Mouse (Mus musculus) olfactory bulb, adult 2 months (tissue): Measurements from ENCODE around the gene Casp2. TPM values are rescaled to one million over a fixed set of nuclear protein-coding genes. Genes with fewer than 3 reads are reported as not detected.
A peak's percentile ranks its signal among the peaks of the same experiment; 100 is the strongest.

Experiments
- H3K27ac ChIP-seq: fragments of 200-500 bp; 2 replicates; pipeline ENCODE4 v1.5.1; 2012; ENCODE audit warnings: low read depth, low read length; ENCODE audit not compliant: insufficient read depth
- H3K4me1 ChIP-seq: fragments of 200-500 bp; 2 replicates; pipeline ENCODE4 v1.6.1; 2012; ENCODE audit warnings: low read length; ENCODE audit not compliant: control insufficient read depth, insufficient read depth
- H3K4me3 ChIP-seq: fragments of 200-500 bp; 2 replicates; pipeline ENCODE4 v1.5.1; 2012; ENCODE audit warnings: mild to moderate bottlenecking, low read depth, low read length, moderate library complexity; ENCODE audit not compliant: insufficient read depth
- CTCF ChIP-seq: fragments of 200-500 bp; IDR thresholded peaks from 2 replicates; pipeline ENCODE4 v1.5.1; 2012; ENCODE audit warnings: low read depth, mild to moderate bottlenecking, low read length, moderate library complexity; ENCODE audit not compliant: insufficient read depth
- POLR2A ChIP-seq: fragments of 200-500 bp; IDR thresholded peaks from 2 replicates; pipeline ENCODE4 v1.6.1; 2012; ENCODE audit warnings: mild to moderate bottlenecking, low read depth, low read length, moderate library complexity; ENCODE audit not compliant: insufficient read depth
- WGBS: fragments of 180-500 bp; shearing (Covaris S2); methylation state at CpG from one replicate; pipeline ENCODE4 v1.1.7; 2018; 5-methylcytosine and 5-hydroxymethylcytosine counted together
- polyA plus RNA-seq: library from polyadenylated mRNA; stranded (reverse); fragments of >200 nt; gene quantifications from 2 replicates; pipeline ENCODE4 v1.2.4, GENCODE M21; 2012; ENCODE audit warnings: low replicate concordance; ENCODE audit not compliant: missing spikeins, insufficient read depth, insufficient read length

Gene Casp2
- polyA plus RNA-seq, 1 experiment, result not detected

DNA sequence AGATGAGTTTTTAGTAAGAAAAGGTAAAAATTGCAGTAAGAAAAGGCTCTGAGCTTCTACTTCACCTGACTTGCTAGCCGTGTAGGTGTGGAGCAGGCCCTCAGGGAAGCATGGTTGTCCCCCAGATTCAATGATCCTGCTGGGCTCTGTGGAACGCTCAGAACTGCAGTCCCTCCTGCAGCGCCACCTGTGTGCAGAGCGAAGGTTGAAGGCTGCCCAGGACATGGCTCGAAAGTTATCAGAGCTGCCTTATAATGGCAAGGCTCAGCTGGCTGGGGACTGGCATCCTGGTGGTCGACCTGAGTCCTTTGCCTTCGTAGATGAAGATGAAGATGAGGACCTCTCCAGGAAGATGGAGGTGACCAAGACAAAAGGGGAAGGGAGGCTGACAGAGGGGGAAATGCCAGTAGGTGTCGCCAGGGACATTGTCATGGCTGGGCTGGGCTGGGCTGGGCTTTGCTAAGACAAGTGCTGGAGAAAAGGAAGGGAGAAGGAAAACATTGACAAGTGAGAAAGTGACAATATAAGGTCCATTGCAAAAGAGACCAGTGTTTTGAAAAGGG is 45.1 kb downstream of the Casp2 start:
- H3K4me3 ChIP-seq, result no peak overlapping the region
- no peak overlapping the region for H3K27ac ChIP-seq
- H3K4me1 ChIP-seq, result no peaks in the 10 kb centered on the region
- TF ChIP-seq CTCF (no peak), POLR2A (no peak)
- WGBS, result 54% methylated on average over 8 of the region's 8 CpGs

DNA sequence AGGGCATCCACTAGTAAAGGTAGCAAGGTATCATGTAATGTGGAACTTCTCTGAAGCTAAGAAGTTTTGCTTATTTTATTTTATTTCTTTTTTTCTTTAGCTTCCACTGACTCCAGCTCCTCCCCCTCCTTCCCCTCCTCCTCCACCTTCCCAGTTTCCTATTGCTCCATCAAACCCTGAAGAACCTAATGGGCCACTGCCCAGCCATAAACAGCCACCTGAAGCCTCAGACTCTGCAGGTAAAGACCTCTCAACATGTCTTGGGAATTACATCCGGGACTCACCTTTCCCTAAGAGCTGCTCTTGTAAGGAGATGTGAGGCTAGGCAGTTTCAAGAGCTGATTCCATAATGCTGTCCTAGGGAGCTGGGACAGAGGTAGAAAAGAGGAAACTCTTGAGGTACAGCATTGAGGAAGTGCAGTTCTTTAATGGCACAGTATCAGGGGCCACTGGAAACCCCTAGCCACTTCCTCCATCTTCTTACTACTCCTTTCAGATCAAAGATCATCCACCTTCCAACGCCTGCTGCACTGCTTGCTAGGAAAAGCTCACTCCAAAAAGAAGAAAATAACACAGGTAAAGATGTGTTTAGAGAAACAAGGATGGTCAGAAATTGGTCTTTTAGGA is 45.8 kb downstream of the Casp2 start:
- no peak overlapping the region for H3K27ac ChIP-seq
- WGBS, result 95% methylated on average over 2 of the region's 2 CpGs
- TF ChIP-seq POLR2A, result no peak
- no peak for TF ChIP-seq CTCF
- no peaks in the 10 kb centered on the region for H3K4me1 ChIP-seq
- no peak overlapping the region for H3K4me3 ChIP-seq

DNA sequence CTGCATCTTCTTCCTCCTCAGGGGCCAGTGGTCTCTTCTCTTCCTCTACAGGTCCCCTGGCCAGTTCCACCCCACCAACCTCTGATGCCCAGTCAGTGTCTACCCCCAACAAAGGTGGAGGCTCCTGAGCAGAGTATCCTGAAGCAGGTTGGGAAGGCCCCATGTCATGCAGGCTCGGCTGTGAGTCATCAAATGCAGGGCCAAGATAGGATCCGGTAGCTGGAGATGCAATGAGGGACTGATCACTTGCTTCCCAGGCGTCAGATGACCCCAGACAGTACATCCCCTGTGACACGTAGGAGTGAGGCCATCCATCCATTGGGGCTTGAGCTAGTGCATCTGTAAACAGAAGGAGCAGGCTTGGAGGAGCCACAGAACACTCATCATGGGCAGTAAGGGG is 53.5 kb downstream of the Casp2 start:
- TF ChIP-seq CTCF (no peak), POLR2A (no peak)
- H3K27ac ChIP-seq, result no peak overlapping the region
- WGBS, result 76% methylated on average over 4 of the region's 4 CpGs
- H3K4me3 ChIP-seq, result no peak overlapping the region
- peaks cover 24% of the 10 kb centered on the region for H3K4me1 ChIP-seq

DNA sequence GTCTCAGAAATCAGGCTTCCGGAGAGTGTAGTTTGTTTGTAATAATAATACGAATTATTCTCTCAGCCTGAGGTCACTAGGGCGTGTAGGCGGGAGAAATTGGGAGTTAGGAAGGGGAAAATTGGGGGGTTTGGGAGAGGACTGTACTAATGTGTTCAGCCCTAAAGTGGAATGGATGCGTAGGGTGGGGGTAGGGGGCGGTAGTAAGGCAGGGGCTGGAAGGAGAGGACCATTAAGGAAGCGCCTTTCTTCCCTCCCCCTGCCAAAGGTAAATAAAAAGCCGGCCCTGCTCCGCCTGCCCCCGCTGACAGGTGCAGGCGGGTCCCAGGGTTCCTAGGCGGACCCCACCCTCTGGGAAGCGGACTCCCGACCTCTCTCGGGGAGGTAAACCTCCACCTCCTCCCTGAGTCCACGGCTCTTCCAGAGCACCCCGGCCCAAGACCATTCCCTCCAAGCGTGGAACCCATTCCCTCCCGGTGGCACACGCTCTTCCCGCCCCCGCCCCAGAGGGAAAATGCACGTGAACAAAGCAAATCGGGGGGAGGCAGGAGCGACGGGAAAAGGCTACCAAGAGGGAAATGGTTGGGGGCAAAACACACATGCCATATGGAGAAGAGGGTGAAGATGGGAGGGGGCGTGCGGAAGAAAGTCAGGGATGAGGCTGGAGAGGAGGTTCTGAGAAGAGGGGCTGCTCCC is 58.7 kb downstream of the Casp2 start:
- Histone ChIP-seq H3K4me3 (peak overlapping the region; percentile 85), H3K4me1 (peaks cover 12% of the 10 kb centered on the region), H3K27ac (peak overlapping the region; percentile 96)
- under 1% methylated on average over 27 of the region's 28 CpGs for WGBS
- TF ChIP-seq POLR2A (0 out of 2 replicates have a peak, but pooled peaks have one; percentile 43), CTCF (no peak)

DNA sequence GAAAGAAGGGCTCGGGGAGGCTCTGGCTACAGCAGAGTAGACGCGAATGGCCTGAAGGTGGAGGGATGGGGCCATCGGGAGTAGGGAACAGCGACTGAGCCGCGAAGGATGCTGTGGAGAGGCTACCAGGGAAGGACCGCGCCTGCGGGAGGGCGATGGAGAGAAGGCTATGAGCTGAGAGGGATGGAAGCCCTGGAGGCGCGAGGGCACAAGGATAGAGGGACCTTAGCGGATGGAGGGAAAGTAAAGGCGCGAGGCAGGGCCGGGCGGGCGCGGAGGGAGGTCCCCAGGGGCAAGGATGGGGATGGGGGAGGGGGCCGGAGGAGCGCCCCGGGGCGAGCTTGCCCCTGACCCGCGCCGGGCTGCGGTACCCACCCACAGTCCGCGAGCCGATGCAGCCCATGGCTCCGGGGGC is 59.3 kb downstream of the Casp2 start:
- 2% methylated on average over 25 of the region's 32 CpGs for WGBS
- H3K4me1 ChIP-seq, result peaks cover 12% of the 10 kb centered on the region
- H3K27ac ChIP-seq, result peak overlapping the region; percentile 96
- peak overlapping the region; percentile 85 for H3K4me3 ChIP-seq
- TF ChIP-seq CTCF, result no peak
- TF ChIP-seq POLR2A, result no peak

DNA sequence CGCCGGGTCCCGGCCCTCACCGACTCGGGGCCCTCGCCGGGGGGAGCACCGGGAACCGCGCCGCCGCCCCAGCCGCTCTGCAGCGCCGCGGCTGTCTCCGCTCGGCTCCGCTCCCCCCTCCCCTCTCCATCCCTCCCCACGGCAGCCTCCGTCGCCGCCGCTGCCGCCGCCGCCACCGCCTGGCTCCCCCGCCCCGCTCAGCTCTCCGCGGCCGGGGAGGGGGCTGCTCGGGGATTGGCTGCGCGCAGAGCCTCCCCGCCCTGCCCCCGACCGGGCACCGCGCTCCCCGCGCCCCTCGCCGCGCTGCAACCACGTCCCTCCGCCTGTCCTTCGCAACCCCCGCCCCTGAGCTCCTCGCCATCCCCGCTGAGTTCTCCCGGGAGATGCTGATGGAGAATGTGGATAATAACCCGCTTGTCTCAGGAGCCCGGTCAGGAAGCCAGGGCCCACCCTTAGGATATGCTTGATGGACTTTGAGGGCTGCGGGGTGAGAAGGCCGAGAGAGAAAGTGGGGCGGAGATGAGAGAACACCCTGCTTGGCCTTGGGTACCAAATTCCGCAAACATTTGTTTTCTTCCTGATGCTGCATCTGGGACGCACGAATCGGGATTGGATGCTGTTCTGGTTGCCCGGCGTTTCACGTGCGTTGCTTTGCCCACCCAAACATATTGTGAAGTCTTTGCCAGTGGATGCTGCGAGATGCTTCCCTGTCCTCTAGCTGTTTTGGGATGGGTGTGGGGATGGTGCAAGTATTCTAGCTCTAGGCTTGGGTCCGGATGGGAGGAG is 59.9 kb downstream of the Casp2 start, which contains the start of gene Fam131b:
Gene Fam131b, minus strand, starts transcription at position 162 of the 786 bp plus-strand sequence.
- peak; percentile 43 for TF ChIP-seq POLR2A
- no peak for TF ChIP-seq CTCF
- peak within 1 kb of the TSS; percentile 85 for H3K4me3 ChIP-seq
- peaks cover 12% of the 10 kb centered on the region for H3K4me1 ChIP-seq
- peak within 1 kb of the TSS; percentile 96 for H3K27ac ChIP-seq
- WGBS, result under 1% methylated on average over 64 of the region's 68 CpGs

DNA sequence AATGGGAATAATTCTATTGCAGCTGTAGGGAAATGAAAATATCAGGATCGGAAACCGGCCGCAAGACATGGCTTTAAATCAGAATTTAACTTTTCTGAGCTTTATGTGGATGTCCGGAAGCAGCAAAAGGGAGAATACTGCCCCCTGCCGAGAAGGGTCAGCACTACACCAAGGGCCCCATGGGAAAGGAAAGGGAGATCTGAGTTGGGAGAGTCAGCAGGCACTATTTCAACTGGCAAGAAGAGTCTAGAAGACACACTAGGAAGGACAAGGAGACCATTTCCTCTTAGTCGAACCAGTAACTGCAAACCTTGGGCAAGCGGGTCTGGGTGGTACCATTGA is 60.5 kb downstream of the Casp2 start:
- peaks cover 12% of the 10 kb centered on the region for H3K4me1 ChIP-seq
- peak overlapping the region; percentile 91; the same call in 1 of the 2 replicates for H3K27ac ChIP-seq
- 3% methylated on average over 7 of the region's 7 CpGs for WGBS
- peak overlapping the region; percentile 85 for H3K4me3 ChIP-seq
- peak; percentile 49 for TF ChIP-seq CTCF
- no peak for TF ChIP-seq POLR2A

DNA sequence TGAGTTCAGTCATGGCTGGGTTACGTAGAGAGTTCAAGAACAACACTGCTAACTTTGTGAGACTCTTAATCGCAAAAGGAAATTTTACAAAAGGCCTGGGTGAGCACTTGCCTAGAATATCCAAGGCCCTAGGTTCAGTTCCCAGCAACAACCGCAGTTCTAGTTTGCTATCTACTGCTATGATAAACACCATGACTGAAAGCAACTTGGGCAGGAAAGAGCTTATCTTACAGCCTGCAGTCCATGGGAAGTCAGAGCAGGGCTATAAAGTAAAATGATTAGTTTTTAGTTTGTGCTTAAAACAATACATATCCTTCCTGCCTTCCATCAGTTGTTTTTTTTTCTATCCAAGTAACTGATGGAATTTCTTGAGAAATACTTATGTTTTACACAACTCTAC is 61.7 kb downstream of the Casp2 start:
- Histone ChIP-seq H3K4me3 (no peak overlapping the region), H3K4me1 (peaks cover 9% of the 10 kb centered on the region), H3K27ac (no peak overlapping the region)
- 92% methylated on average over 3 of the region's 3 CpGs for WGBS
- TF ChIP-seq CTCF (no peak), POLR2A (no peak)

DNA sequence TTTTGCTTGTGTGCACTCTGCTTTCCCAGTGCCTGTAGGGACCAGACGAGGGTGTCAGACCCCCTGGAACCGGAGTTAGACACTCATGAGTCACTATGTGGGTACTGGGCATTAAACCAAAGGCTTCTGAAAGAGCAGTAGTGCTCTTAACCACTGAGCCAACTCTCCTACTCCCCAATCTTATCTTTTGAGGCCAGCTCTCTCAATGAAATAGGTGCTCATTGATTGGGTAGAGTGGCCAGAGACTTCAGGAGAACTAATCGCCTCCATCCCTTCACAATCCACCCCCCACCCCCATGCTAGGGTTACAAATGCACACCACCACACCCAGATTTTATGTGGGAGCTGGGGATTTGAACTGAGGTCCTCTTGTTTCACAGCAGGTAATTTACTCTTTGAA is 64.0 kb downstream of the Casp2 start:
- H3K4me1 ChIP-seq, result no peaks in the 10 kb centered on the region
- no peak overlapping the region for H3K27ac ChIP-seq
- no peak for TF ChIP-seq CTCF
- no peak for TF ChIP-seq POLR2A
- no peak overlapping the region for H3K4me3 ChIP-seq
- WGBS, result 80% methylated on average over 3 of the region's 3 CpGs
